Mouse (Mus musculus) forebrain, embryonic 15.5 days (tissue): ENCODE measurements around the gene Ppp1r37. TPM values are rescaled to one million over a fixed set of nuclear protein-coding genes. Genes with fewer than 3 reads are reported as not detected.
"Not testable (repeated sequence)": the region's sequence is repeated elsewhere in the genome, so short reads cannot be mapped to it uniquely, and the experiment has no call there.

Experiments used
- ATAC-seq: fragments of 200-750 bp; cut with Nextera tagmentation; replicated peaks from 2 replicates; pipeline ENCODE4 v1.8.0; 2017; ENCODE audit warnings: mild to moderate bottlenecking, moderate TSS enrichment, moderate library complexity
- H3K27ac ChIP-seq: fragments of 300-500 bp; sonication (generic); replicated peaks from 2 replicates; pipeline ENCODE4 v1.5.1; 2015; ENCODE audit warnings: mild to moderate bottlenecking, inconsistent platforms
- H3K27me3 ChIP-seq: fragments of 300-500 bp; sonication (generic); 2 replicates; pipeline ENCODE4 v1.6.1; 2015; ENCODE audit warnings: inconsistent platforms
- H3K36me3 ChIP-seq: fragments of 300-500 bp; sonication (generic); 2 replicates; pipeline ENCODE4 v1.6.1; 2015; ENCODE audit warnings: mild to moderate bottlenecking, inconsistent platforms
- H3K4me1 ChIP-seq: fragments of 300-500 bp; sonication (generic); 2 replicates; pipeline ENCODE4 v1.6.1; 2015; ENCODE audit warnings: inconsistent platforms
- H3K4me2 ChIP-seq: fragments of 300-500 bp; sonication (generic); replicated peaks from 2 replicates; pipeline ENCODE4 v1.6.1; 2015; ENCODE audit warnings: mild to moderate bottlenecking, inconsistent platforms
- H3K4me3 ChIP-seq: fragments of 300-500 bp; sonication (generic); 2 replicates; pipeline ENCODE4 v1.5.1; 2015; ENCODE audit warnings: mild to moderate bottlenecking, inconsistent platforms
- H3K9ac ChIP-seq: fragments of 300-500 bp; sonication (generic); replicated peaks from 2 replicates; pipeline ENCODE4 v1.6.1; 2015; ENCODE audit warnings: mild to moderate bottlenecking, inconsistent platforms
- H3K9me3 ChIP-seq: fragments of 300-500 bp; sonication (generic); 2 replicates; pipeline ENCODE4 v1.6.1; 2016; ENCODE audit warnings: inconsistent platforms
- WGBS: fragments of 180-500 bp; shearing (Covaris S2); methylation state at CpG from one replicate; pipeline ENCODE4 v1.1.7; 2015; ENCODE audit warnings: mixed read lengths; 5-methylcytosine and 5-hydroxymethylcytosine counted together
- polyA plus RNA-seq: library from polyadenylated mRNA; unstranded; fragments of >200 nt; fragmentation: Nextera tagmentation; extraction: Ambion mirVana; gene quantifications from 2 replicates; pipeline ENCODE4 v1.2.1, GENCODE M21; 2015

Gene Ppp1r37
- 37.8 and 40.5 TPM in 2 replicates for polyA plus RNA-seq

GRCm38 (mm10) chr7:19562643-19563410 lies at the start of gene Ppp1r37:
Gene Ppp1r37 (minus strand): TSS chr7:19563076.
- WGBS = 2% methylated on average over 19 of the region's 19 CpGs

DNA sequence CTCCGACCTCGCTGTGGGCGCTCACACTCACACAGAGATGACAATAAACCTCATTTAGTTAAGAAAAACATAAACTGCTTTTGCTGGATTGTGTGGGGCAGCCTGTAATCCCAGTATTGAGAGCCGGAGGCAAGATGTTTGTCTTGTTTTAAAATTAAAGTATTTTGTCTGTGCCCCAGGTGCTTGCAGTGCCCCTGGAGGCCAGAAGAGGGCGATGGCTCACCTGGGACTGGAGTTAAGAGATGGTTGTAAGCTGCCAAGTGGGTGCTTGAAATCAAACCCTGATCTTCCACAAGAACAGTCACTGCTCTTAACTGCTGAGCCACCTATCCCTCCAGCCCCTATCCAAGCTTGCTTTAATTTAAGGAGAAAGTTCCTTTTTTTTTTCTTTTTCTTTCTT lies 48.1 kb upstream of the Ppp1r37 start:
- Histone ChIP-seq H3K9ac (no peak overlapping the region), H3K36me3 (no peaks in the 10 kb centered on the region), H3K9me3 (no peaks in the 10 kb centered on the region), H3K4me3 (no peak overlapping the region), H3K4me1 (no peaks in the 10 kb centered on the region), H3K27me3 (no peaks in the 10 kb centered on the region), H3K4me2 (no peak overlapping the region), H3K27ac (no peak overlapping the region)
- WGBS = 81% methylated on average over 5 of the region's 5 CpGs
- ATAC-seq = no peak

More at GRCm38 (mm10) chr7:19562643-19563410, at the start of gene Ppp1r37:
- peak; percentile 47 for ATAC-seq
- Histone ChIP-seq H3K4me1 (peaks cover 46% of the 10 kb centered on the region), H3K4me3 (peak within 1 kb of the TSS; percentile 77), H3K4me2 (peak within 1 kb of the TSS; percentile 95), H3K9me3 (no peaks in the 10 kb centered on the region), H3K27ac (peak within 1 kb of the TSS; percentile 96), H3K9ac (peak within 1 kb of the TSS; percentile 91), H3K36me3 (peaks cover 20% of the 10 kb centered on the region), H3K27me3 (no peaks in the 10 kb centered on the region)

GRCm38 (mm10) chr7:19609641-19610332 lies 46.9 kb upstream of the Ppp1r37 start:
- 90% methylated on average over 12 of the region's 12 CpGs for WGBS
- no peak overlapping the region for H3K4me3 ChIP-seq
- H3K27me3 ChIP-seq = no peaks in the 10 kb centered on the region
- no peaks in the 10 kb centered on the region for H3K4me1 ChIP-seq
- H3K9ac ChIP-seq = no peak overlapping the region
- ATAC-seq = no peak
- H3K36me3 ChIP-seq = no peaks in the 10 kb centered on the region
- H3K27ac ChIP-seq = no peak overlapping the region
- H3K4me2 ChIP-seq = no peak overlapping the region
- H3K9me3 ChIP-seq = no peaks in the 10 kb centered on the region

GRCm38 (mm10) chr7:19607291-19607690 lies 44.4 kb upstream of the Ppp1r37 start:
- no peaks in the 10 kb centered on the region for H3K27me3 ChIP-seq
- WGBS = 83% methylated on average over 5 of the region's 5 CpGs
- H3K4me1 ChIP-seq = peaks cover 15% of the 10 kb centered on the region
- no peak overlapping the region for H3K4me3 ChIP-seq
- no peak for ATAC-seq
- no peaks in the 10 kb centered on the region; the same call in 1 of the 2 replicates for H3K36me3 ChIP-seq
- no peak overlapping the region for H3K27ac ChIP-seq
- H3K9me3 ChIP-seq = no peaks in the 10 kb centered on the region
- no peak overlapping the region for H3K9ac ChIP-seq
- no peak overlapping the region for H3K4me2 ChIP-seq

GRCm38 (mm10) chr7:19604606-19605214 lies 41.8 kb upstream of the Ppp1r37 start:
- H3K4me2 ChIP-seq = peak overlapping the region; percentile 77
- H3K4me1 ChIP-seq = peaks cover 35% of the 10 kb centered on the region
- peak overlapping the region; percentile 93 for H3K9ac ChIP-seq
- peaks cover 17% of the 10 kb centered on the region for H3K36me3 ChIP-seq
- H3K27me3 ChIP-seq, H3K9me3 ChIP-seq: not testable (repeated sequence)
- peak; percentile 15; the same call in 1 of the 2 replicates for ATAC-seq
- WGBS = 61% methylated on average over 10 of the region's 10 CpGs
- H3K27ac ChIP-seq = peak overlapping the region; percentile 62
- peak overlapping the region; percentile 80 for H3K4me3 ChIP-seq

DNA sequence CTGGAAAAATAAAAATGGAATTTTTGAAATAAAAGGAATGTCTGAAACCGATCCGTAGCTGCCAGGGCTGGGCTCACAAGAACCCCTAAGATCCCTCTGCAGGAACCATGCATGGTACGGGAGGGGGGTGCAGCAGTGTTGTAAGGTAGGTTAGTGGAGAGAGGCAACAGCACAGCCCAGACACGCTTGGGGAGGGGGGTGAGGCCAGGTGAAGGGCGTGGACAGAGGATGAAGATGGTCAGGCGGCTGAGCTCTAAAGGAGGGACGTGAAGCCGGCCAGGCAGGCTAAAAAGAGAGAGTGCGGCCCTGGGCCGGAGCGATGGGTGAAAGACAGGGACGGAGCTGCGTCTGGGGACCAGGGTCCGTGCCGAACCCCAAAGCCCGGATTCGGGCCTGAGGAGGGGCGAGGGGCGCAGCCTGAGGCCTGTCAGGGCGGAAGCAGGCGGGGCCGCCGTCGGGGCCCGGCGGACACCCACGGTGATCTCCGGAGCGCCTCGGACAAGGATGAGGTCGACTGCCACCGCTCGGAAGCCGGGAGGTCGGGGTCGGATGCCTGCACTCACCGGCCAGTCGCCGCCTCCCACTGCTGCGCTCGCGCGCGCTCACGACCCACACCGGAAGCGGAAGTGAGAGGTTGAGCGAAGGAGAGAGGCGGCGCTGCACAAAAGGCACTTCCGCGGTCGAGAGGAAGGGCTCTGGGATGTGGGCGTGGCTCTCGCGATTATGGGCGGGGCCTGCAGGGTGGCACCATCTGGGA lies 41.2 kb upstream of the Ppp1r37 start, which contains the start of gene Clasrp:
Clasrp (minus strand) TSS at position 638 of the 757 bp plus-strand sequence.
- Histone ChIP-seq H3K9me3 (no peaks in the 10 kb centered on the region), H3K27ac (peak within 1 kb of the TSS; percentile 62), H3K4me1 (peaks cover 35% of the 10 kb centered on the region), H3K4me2 (peak within 1 kb of the TSS; percentile 77), H3K9ac (peak within 1 kb of the TSS; percentile 93), H3K4me3 (peak within 1 kb of the TSS; percentile 80), H3K27me3 (no peaks in the 10 kb centered on the region), H3K36me3 (peaks cover 23% of the 10 kb centered on the region)
- WGBS = 1% methylated on average over 57 of the region's 57 CpGs
- peak; percentile 95 for ATAC-seq

DNA sequence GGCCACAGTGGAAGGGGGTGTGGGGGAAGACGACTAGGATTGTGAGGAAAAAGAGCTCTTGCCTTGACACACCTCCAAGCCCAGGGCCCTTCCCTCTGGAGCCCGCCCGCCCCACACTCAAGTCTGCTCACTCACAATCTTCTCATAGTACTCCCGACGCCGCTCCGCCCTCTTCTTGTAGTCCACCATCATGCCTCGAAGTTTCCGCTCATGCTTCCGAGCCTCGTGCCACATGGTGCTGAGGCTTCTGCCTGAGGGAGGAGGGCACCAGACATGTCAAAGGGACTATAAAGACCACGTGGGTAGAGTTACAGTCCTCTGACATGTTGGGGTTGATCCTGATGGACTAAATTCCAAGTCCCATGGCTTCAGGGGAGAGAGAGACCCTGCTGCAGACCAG lies 40.2 kb upstream of the Ppp1r37 start:
- no peak overlapping the region for H3K27ac ChIP-seq
- H3K4me1 ChIP-seq = peaks cover 35% of the 10 kb centered on the region
- no peaks in the 10 kb centered on the region for H3K27me3 ChIP-seq
- H3K4me2 ChIP-seq = peak overlapping the region; percentile 77
- ATAC-seq = no peak
- 86% methylated on average over 12 of the region's 12 CpGs for WGBS
- H3K4me3 ChIP-seq = peak overlapping the region; percentile 80
- H3K9me3 ChIP-seq = no peaks in the 10 kb centered on the region
- peak overlapping the region; percentile 93; the same call in 1 of the 2 replicates for H3K9ac ChIP-seq
- H3K36me3 ChIP-seq = peaks cover 25% of the 10 kb centered on the region

GRCm38 (mm10) chr7:19600562-19600961 lies 37.7 kb upstream of the Ppp1r37 start:
- H3K27ac ChIP-seq = no peak overlapping the region
- peaks cover 26% of the 10 kb centered on the region for H3K36me3 ChIP-seq
- no peak overlapping the region for H3K4me2 ChIP-seq
- peaks cover 35% of the 10 kb centered on the region for H3K4me1 ChIP-seq
- no peak overlapping the region for H3K4me3 ChIP-seq
- no peak overlapping the region for H3K9ac ChIP-seq
- no peaks in the 10 kb centered on the region for H3K9me3 ChIP-seq
- H3K27me3 ChIP-seq = no peaks in the 10 kb centered on the region
- WGBS = 51% methylated on average over 5 of the region's 5 CpGs
- ATAC-seq = no peak

DNA sequence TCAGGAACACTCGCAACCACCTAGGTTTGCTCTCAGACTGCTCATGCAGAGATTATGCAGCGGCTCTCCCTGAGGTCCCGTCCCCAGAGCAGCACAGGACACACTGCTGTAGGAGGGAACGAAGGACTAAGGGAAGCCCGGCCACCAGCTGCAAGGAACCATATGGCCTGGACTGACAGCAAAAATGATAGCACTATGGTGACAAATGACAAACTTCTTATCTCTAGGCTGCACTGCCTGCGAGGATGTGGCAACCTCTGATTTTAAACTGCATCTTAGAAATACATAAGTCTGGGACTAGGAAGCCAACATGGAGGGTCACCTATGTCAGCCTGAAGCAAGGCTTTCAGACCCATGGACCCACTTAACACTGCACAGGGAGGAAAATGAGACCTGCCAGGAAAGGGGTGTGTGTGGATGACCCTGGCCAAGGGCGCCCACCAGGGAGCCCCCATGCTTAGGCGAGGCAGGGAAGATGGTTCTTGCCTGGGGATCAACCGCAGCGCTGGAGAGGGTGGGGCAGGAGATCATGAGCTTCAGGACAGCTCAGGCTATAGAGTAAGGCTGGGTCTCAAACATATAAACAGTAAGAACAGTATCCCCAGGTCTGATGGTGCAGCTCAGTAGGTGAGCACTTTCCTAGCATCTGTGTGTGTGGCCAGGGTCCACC lies 30.3 kb upstream of the Ppp1r37 start:
- H3K27ac ChIP-seq = no peak overlapping the region
- H3K27me3 ChIP-seq = no peaks in the 10 kb centered on the region
- H3K36me3 ChIP-seq = peaks cover 62% of the 10 kb centered on the region
- H3K9me3 ChIP-seq = no peaks in the 10 kb centered on the region
- H3K4me1 ChIP-seq = no peaks in the 10 kb centered on the region
- no peak overlapping the region for H3K4me2 ChIP-seq
- no peak for ATAC-seq
- H3K9ac ChIP-seq = no peak overlapping the region
- 91% methylated on average over 10 of the region's 10 CpGs for WGBS
- H3K4me3 ChIP-seq = no peak overlapping the region

DNA sequence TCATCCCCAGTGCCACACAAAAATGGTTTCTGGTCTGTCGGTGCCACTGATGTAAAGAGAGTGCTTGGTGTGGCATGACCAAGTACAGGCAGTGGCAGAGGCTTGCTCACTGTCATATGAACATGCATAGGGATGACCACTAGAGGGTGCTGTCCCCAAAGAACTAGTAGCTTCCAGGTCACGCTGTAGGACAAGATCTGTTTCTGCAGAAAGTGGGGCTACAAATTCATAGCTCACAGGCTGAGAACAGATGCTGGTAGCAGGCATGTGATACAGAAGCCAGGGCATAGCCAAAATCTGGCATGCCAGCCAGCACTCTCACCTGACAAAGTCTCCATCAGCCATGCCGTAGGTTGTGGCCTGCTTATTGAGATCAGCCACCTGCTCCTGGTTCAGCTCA lies 27.0 kb upstream of the Ppp1r37 start:
- WGBS = 58% methylated on average over 3 of the region's 3 CpGs
- Histone ChIP-seq H3K4me2 (no peak overlapping the region), H3K27ac (no peak overlapping the region), H3K9me3 (no peaks in the 10 kb centered on the region), H3K36me3 (peaks cover 85% of the 10 kb centered on the region), H3K9ac (no peak overlapping the region), H3K4me1 (no peaks in the 10 kb centered on the region), H3K27me3 (no peaks in the 10 kb centered on the region), H3K4me3 (no peak overlapping the region)
- peak; percentile 27; the same call in 1 of the 2 replicates for ATAC-seq

DNA sequence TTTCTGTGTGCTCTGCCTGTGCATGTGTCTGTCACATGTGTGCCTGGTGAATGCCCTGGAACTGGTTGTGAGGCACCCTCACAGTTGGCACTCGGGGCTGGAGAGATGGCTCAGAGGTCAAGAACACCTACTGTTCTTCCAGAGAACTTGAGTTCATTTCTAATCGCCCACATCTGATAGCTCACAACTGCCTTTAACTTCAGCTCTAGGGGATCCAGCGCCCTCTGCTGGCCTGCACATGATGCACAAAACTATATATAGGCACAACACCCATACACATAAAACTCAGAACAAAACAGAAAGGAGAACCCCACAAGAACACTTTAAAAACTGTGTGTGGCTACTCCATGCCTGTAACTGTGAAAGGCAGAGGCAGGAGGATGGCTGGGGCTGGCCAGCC lies 26.3 kb upstream of the Ppp1r37 start:
- Histone ChIP-seq H3K27me3 (no peaks in the 10 kb centered on the region), H3K27ac (no peak overlapping the region), H3K4me1 (no peaks in the 10 kb centered on the region), H3K4me3 (no peak overlapping the region), H3K4me2 (no peak overlapping the region), H3K36me3 (peaks cover 92% of the 10 kb centered on the region), H3K9ac (no peak overlapping the region), H3K9me3 (no peaks in the 10 kb centered on the region)
- no peak for ATAC-seq
- WGBS = 48% methylated on average over 3 of the region's 3 CpGs
